ENCODE assay signal across 9 mouse cellular contexts in genomic region chrX:164420518-164420917, GRCm38 (mm10). TPM values are rescaled to one million over a fixed set of nuclear protein-coding genes. Genes with fewer than 3 reads are reported as not detected.
DNase-seq lines count a peak whose midpoint lies in the region; ATAC-seq and TF ChIP-seq lines count a peak whose summit lies in the region.
"Had no signal": no experiment of that assay in that cellular context is flagged by ENCODE, and none has a peak within 500 bp of the region (broad histone marks: within the 10 kb centered on the region; RNA-seq: fewer than 3 reads in every experiment).

No protein-coding gene starts in this region.

- peak overlapping the region; percentile 62 for H3K4me3 ChIP-seq in left cerebral cortex, adult 2 months
- peak overlapping the region; percentile 55 for H3K4me3 ChIP-seq in embryonic facial prominence, embryonic 14.5 days (ENCODE audit: low read depth, low read length)
- peak overlapping the region; percentile 65 for H3K4me3 ChIP-seq in intestine, embryonic 16.5 days (ENCODE audit: low read length)
- peak overlapping the region; percentile 44 for H3K4me3 ChIP-seq in myocyte

- TF ChIP-seq POLR2A in myocyte (IDR thresholded peaks at IDR 0.05; ENCODE audit: insufficient read length, low read depth): no peak

- peak overlapping the region; percentile 76 for H3K9ac ChIP-seq in embryonic facial prominence, embryonic 14.5 days (ENCODE audit: low read depth, low read length)
- H3K9ac ChIP-seq in intestine, embryonic 16.5 days (ENCODE audit: low read depth, low read length): peak overlapping the region; percentile 78

- peaks cover 9% of the 10 kb centered on the region; the same call in 1 of the 2 replicates for H3K36me3 ChIP-seq in embryonic facial prominence, embryonic 14.5 days (ENCODE audit: control insufficient read depth, insufficient read depth, low read length)
- no peaks in the 10 kb centered on the region for H3K36me3 ChIP-seq in intestine, embryonic 16.5 days (ENCODE audit: control insufficient read depth, insufficient read depth, low read length)
- no peaks in the 10 kb centered on the region for H3K36me3 ChIP-seq in myocyte (ENCODE audit: control insufficient read depth, insufficient read depth)

- H3K27me3 ChIP-seq in embryonic facial prominence, embryonic 14.5 days (replicated peaks; ENCODE audit: control insufficient read depth, insufficient read depth, low read length): peaks cover 17% of the 10 kb centered on the region; the same call in 1 of the 2 replicates
- H3K27me3 ChIP-seq in intestine, embryonic 16.5 days (replicated peaks; ENCODE audit: control insufficient read depth, insufficient read depth, low read length): no peaks in the 10 kb centered on the region
- H3K27me3 ChIP-seq in myocyte (ENCODE audit: control insufficient read depth, insufficient read depth, insufficient read length): no peaks in the 10 kb centered on the region

- H3K9me3 ChIP-seq in embryonic facial prominence, embryonic 14.5 days (ENCODE audit: control insufficient read depth, low read length): no peaks in the 10 kb centered on the region
- H3K9me3 ChIP-seq in intestine, embryonic 16.5 days (ENCODE audit: control insufficient read depth, low read length): no peaks in the 10 kb centered on the region

- peaks cover 22% of the 10 kb centered on the region for H3K79me2 ChIP-seq in myocyte (ENCODE audit: control insufficient read depth, insufficient read depth)

- DNase-seq in left cerebral cortex, adult 2 months (ENCODE audit: extremely low spot score in 1 of 2, low spot score in 2 of 2): no peak
- DNase-seq in left cerebral cortex, adult 18-20 months (ENCODE audit: low spot score in 2 of 2): no peak
- DNase-seq in embryonic facial prominence, embryonic 14.5 days (ENCODE audit: low spot score): no peak
- DNase-seq in embryo, embryonic 10.5 days (ENCODE audit: low spot score): no peak
- no peak for DNase-seq in left cerebral cortex, postnatal 4 days
- no peak for DNase-seq in layer of hippocampus, adult 18-20 months (ENCODE audit: low spot score in 2 of 2)
- DNase-seq: thymus, postnatal 14 days had no signal

- peak overlapping the region; percentile 55 for H3K4me2 ChIP-seq in embryonic facial prominence, embryonic 14.5 days (ENCODE audit: low read depth, low read length)
- peak overlapping the region; percentile 46 for H3K4me2 ChIP-seq in intestine, embryonic 16.5 days (ENCODE audit: low read depth, low read length)
- peak overlapping the region; percentile 59 for H3K4me2 ChIP-seq in myocyte (ENCODE audit: low read depth)

- no peak overlapping the region for H3ac ChIP-seq in myocyte (ENCODE audit: control insufficient read depth, insufficient read length)

- ATAC-seq in embryonic facial prominence, embryonic 14.5 days (ENCODE audit: low read depth): no peak
- ATAC-seq in intestine, embryonic 16.5 days: no peak

- WGBS in embryonic facial prominence, embryonic 14.5 days: 42% methylated on average over 3 of the region's 3 CpGs
- 30% methylated on average over 3 of the region's 3 CpGs for WGBS in intestine, embryonic 16.5 days

- H3K4me1 ChIP-seq in embryonic facial prominence, embryonic 14.5 days (ENCODE audit: control insufficient read depth, insufficient read depth, low read length): no peaks in the 10 kb centered on the region
- no peaks in the 10 kb centered on the region for H3K4me1 ChIP-seq in intestine, embryonic 16.5 days (ENCODE audit: control insufficient read depth, insufficient read depth, low read length)

- no peak for TF ChIP-seq CTCF in left cerebral cortex, adult 2 months (IDR thresholded peaks at IDR 0.05)

- intact Hi-C loops in left cerebral cortex, adult 2 months (cut with DNase I): no loop called here
- intact Hi-C loops in left cerebral cortex, postnatal 4 days (cut with DNase I): no loop called here

- no peak overlapping the region for H3K27ac ChIP-seq in left cerebral cortex, adult 2 months
- H3K27ac ChIP-seq in embryonic facial prominence, embryonic 14.5 days (replicated peaks; ENCODE audit: low read depth, low read length): no peak overlapping the region
- no peak overlapping the region for H3K27ac ChIP-seq in intestine, embryonic 16.5 days (ENCODE audit: low read length)

TF ChIP-seq in myocyte, 11 proteins besides CTCF, POLR2A, EP300 and RAD21:
- TF ChIP-seq REST (IDR thresholded peaks at IDR 0.05; ENCODE audit: insufficient read depth, insufficient read length) (no peak), TCF3 (IDR thresholded peaks at IDR 0.05; ENCODE audit: insufficient read length, low read depth) (no peak), MAX (IDR thresholded peaks at IDR 0.05; ENCODE audit: low read depth) (no peak), SRF (IDR thresholded peaks at IDR 0.05; ENCODE audit: control insufficient read depth, insufficient read length, low read depth) (no peak), E2F4 (IDR thresholded peaks at IDR 0.05; ENCODE audit: insufficient read depth) (no peak), MYOD1 (IDR thresholded peaks at IDR 0.05; ENCODE audit: control insufficient read depth in 1 of 3, insufficient read length in 2 of 3, low read depth in 2 of 3) (no peak), MYOG (IDR thresholded peaks at IDR 0.05; ENCODE audit: control insufficient read depth in 1 of 3, insufficient read depth in 1 of 3, insufficient read length in 2 of 3, low read depth in 2 of 3) (no peak), TCF12 (IDR thresholded peaks at IDR 0.05; ENCODE audit: insufficient read depth, poor library complexity, severe bottlenecking) (no peak), POLR2AphosphoS2 (IDR thresholded peaks at IDR 0.05; ENCODE audit: insufficient read length, low read depth) (no peak), CEBPB (IDR thresholded peaks at IDR 0.05; ENCODE audit: insufficient read depth, poor library complexity, severe bottlenecking) (no peak), USF1 (IDR thresholded peaks at IDR 0.05; ENCODE audit: low read depth) (no peak)

RNA-seq across cellular contexts. Expression of gene Piga, which starts 0.9 kb away (rescaled TPM):
- 1 to 10 TPM; 5.3 to 5.5 TPM for total RNA-seq in left cerebral cortex, adult 2 months (2021)
- total RNA-seq in left cerebral cortex, adult 18-20 months (2021): 1 to 10 TPM; 5.6 to 6.6 TPM
- 10.0 and 11.8 TPM in 2 replicates for polyA plus RNA-seq in embryonic facial prominence, embryonic 14.5 days (2014; fragmentation: Nextera tagmentation; extraction: Ambion mirVana)
- 20.0 and 21.1 TPM in 2 replicates for polyA plus RNA-seq in intestine, embryonic 16.5 days (2015; fragmentation: Nextera tagmentation; extraction: Ambion mirVana)
- polyA plus RNA-seq in myocyte (2012; fragmentation: generic; extraction: Trizol): 2.5 TPM
- total RNA-seq in left cerebral cortex, postnatal 4 days (2021): 1 to 10 TPM; 6.0 to 7.1 TPM
- 1 to 10 TPM; 8.0 to 8.3 TPM for total RNA-seq in layer of hippocampus, adult 18-20 months (2021)

RNA-seq across cellular contexts. Expression of gene Asb11, which starts 16.3 kb away (rescaled TPM):
- total RNA-seq in left cerebral cortex, adult 2 months (2021): 1 to 10 TPM; 3.9 to 7.0 TPM
- total RNA-seq in left cerebral cortex, adult 18-20 months (2021): 1 to 10 TPM; 5.0 to 7.2 TPM
- polyA plus RNA-seq in embryonic facial prominence, embryonic 14.5 days (2014; fragmentation: Nextera tagmentation; extraction: Ambion mirVana): 0.14 and 0.51 TPM in 2 replicates
- 0.21 and 0.37 TPM in 2 replicates for polyA plus RNA-seq in intestine, embryonic 16.5 days (2015; fragmentation: Nextera tagmentation; extraction: Ambion mirVana)
- 1.6 TPM for polyA plus RNA-seq in myocyte (2012; fragmentation: generic; extraction: Trizol)
- under 1 TPM in 1 of 2 experiments, not detected in 1; 0.48 TPM for total RNA-seq in left cerebral cortex, postnatal 4 days (2021)
- 1 to 10 TPM in 1 of 2 experiments, under 1 TPM in 1; 0.79 to 3.2 TPM for total RNA-seq in layer of hippocampus, adult 18-20 months (2021)

RNA-seq across cellular contexts. Expression of gene Vegfd, which starts 47.3 kb away (rescaled TPM):
- total RNA-seq in left cerebral cortex, adult 2 months (2021): 1 to 10 TPM; 1.5 to 2.6 TPM
- total RNA-seq in left cerebral cortex, adult 18-20 months (2021): 1 to 10 TPM; 1.8 to 2.4 TPM
- 10.0 and 10.1 TPM in 2 replicates for polyA plus RNA-seq in embryonic facial prominence, embryonic 14.5 days (2014; fragmentation: Nextera tagmentation; extraction: Ambion mirVana)
- polyA plus RNA-seq in intestine, embryonic 16.5 days (2015; fragmentation: Nextera tagmentation; extraction: Ambion mirVana): 2.0 and 3.2 TPM in 2 replicates
- 2.1 TPM for polyA plus RNA-seq in myocyte (2012; fragmentation: generic; extraction: Trizol)
- 1 to 10 TPM; 3.5 to 4.2 TPM for total RNA-seq in left cerebral cortex, postnatal 4 days (2021)
- 1 to 10 TPM; 2.6 to 5.0 TPM for total RNA-seq in layer of hippocampus, adult 18-20 months (2021)
